Mouse (Mus musculus) cortical plate, adult 2 months (tissue): Measurements from ENCODE around the gene Dnaaf3.

Source experiments
- CTCF ChIP-seq: fragments of 200-500 bp; IDR thresholded peaks from 2 replicates; pipeline ENCODE4 v1.5.1; 2011; ENCODE audit warnings: mild to moderate bottlenecking, control low read depth, low read length; ENCODE audit not compliant: insufficient read depth; ENCODE audit errors: extremely low read depth
- POLR2A ChIP-seq: fragments of 200-500 bp; IDR thresholded peaks from 2 replicates; pipeline ENCODE4 v1.6.1; 2011; ENCODE audit warnings: mild to moderate bottlenecking, low read length, control low read depth; ENCODE audit not compliant: insufficient read depth; ENCODE audit errors: extremely low read depth

DNA sequence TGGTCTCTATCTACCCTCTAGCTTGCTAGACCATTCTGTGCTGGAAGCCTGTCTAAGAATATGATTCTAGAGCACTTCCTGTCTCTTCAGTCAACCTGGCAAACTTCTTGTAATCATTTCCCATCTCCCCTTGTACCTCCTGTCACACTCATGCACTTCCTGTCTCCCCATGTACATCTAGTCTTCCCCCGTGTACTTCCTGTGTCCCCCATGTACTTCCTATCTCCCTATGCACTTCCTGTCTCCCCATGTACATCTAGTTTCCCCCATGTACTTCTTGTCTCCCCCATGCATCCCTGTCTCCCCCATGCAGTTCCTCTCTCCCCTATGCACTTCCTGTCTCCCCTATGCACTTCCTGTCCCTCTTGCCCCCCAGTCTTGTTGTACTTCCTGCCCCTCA is 13.8 kb downstream of the Dnaaf3 start:
- TF ChIP-seq CTCF = no peak
- TF ChIP-seq POLR2A = no peak
